Mouse (Mus musculus) testis, adult 2 months (tissue): ENCODE measurements around the gene Esrrg.

Source experiments
- CTCF ChIP-seq: fragments of 200-500 bp; IDR thresholded peaks from 2 replicates; pipeline ENCODE4 v1.5.1; 2012; ENCODE audit warnings: low read depth, mild to moderate bottlenecking, inconsistent platforms, low read length, moderate library complexity; ENCODE audit not compliant: control insufficient read depth, insufficient read depth, insufficient replicate concordance
- POLR2A ChIP-seq: fragments of 200-500 bp; IDR thresholded peaks from 2 replicates; pipeline ENCODE4 v1.6.1; 2012; ENCODE audit warnings: low read depth, mild to moderate bottlenecking, inconsistent platforms, low read length, moderate library complexity; ENCODE audit not compliant: control insufficient read depth

DNA sequence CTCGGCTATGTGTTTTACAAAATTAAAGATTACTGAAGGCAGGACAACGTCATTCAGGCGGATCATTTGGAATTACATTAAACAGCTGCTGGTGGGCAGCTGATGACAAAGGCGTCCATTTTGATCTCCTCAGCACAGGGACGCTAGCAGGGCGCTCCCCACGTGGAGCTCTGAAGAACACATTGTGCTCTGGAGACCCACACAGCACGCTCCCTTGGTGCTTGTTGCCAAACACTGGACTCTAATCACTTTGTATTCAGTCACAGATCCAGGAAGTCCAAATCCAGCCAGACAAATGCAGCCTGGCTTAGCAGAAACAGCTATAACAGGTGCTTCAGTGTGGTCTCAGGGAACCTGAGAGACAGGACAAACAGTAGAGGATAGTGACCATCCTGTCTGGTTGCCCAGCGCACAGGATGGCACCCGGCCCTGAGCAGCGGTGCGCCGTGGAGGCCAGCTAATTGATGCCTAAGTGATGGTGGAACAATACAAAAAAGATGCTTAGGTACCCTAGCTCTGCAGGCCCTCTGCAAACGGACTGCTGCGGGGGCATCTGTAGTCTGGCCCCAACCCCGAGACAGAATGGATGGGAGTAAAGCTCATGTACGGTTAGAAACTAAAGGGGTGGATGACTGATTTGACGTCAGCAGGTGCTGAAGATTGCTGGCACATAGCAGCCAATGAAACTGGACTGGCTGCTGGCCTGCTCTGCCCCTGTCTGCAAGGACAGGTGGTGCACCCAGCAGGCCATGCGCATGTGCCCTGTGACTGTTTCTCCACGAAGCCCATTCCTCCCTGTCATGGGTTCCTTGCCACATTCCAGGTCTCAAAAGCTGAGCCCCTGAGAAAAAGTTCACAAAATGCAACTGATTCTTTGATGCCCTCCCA is 367.1 kb downstream of the Esrrg start:
- TF ChIP-seq POLR2A (no peak), CTCF (no peak)
